Mouse (Mus musculus) mature B cell (primary cell): Measurements from ENCODE around the gene Agl.
"Not testable (repeated sequence)": the region's sequence is repeated elsewhere in the genome, so short reads cannot be mapped to it uniquely, and the experiment has no call there.

ENCODE experiments used
- in situ Hi-C: fragments of 300-500 bp; cut with MboI; formaldehyde crosslinking; loops from 2 replicates; pipeline ENCODE4 v1.14.3; 2019

Agl gene

GRCm38 (mm10) chr3:116748391-116749170 is 59.4 kb downstream of the Agl start:
- in situ Hi-C loops: no loop called here

- in situ Hi-C loops: not testable (repeated sequence)
These were observed 60.3 kb downstream of the Agl start for GRCm38 (mm10) chr3:116747648-116748047.

DNA sequence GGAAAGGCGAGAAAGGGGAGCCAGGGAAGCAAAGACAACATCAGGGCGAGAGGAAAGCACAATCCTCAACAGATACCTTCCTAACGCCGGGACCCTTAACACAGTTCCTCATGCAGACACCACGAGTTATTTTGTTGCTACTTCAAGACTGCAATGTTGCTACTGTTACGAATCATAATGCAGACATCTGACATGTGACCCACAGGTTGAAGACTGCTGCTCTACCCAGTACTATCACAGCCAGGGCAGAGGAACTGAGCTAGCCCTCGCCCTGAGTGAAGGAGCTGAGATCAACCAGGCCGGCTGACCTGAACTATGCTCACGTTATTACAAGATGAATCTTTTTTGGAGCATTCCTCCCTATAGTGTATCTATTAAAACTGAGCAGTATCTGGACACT is 67.0 kb downstream of the Agl start:
- in situ Hi-C loops: no loop called here

GRCm38 (mm10) chr3:116740106-116740505 is 67.9 kb downstream of the Agl start:
- in situ Hi-C loops: no loop called here

DNA sequence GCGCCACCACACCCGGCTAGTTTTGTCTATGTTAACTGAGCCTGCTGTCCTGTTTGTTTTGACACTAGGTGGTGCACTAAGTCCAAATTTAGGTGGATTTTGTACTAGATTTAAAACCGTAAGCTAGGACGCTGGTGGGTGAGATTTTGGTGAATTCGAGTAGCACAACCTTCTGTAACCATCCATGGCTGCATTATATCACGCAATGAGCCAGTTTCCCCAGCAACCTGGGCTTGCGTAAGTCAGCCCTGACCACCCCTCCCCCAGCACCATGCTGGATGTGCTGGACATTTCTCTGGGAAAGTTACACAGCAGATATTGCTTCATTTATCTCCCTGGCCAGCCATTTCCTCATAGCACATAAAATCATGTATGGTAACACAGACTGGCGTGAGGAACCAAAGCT is 70.6 kb downstream of the Agl start:
- in situ Hi-C loops: no loop called here

DNA sequence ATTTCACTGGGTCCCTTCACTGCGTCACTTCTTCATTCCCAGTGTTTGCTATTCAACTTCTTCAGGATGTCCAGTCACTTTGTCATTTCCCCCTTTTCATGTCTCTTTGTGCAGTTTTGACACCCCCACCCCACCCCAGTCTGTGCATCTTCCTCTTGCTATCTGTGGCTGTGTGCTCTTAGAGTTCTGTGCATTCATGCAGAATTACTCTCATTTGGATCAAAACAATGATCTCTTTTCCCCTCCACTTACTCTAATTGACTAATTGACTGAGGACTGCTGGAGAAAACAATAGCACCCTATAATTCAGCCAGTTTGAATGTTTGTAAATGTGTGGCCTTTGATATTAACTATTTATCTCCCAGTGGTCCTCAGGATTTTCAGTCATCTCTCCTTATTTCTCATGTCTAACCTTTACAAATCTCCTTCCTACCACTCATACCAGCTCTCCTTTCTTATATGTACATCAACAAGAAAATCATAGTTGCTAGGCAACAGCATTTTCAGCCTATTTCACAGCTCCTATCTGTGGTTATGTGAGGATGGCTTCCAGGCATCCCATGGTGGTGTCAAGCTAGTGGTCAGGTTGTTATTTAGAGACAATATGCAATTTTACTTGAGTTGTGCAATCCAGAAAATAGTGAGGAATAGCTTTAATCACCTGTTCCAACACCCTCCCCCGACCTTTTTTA is 78.3 kb downstream of the Agl start:
- in situ Hi-C loops: no loop called here

GRCm38 (mm10) chr3:116726807-116727206 is 81.2 kb downstream of the Agl start:
- in situ Hi-C loops: no loop called here

GRCm38 (mm10) chr3:116723496-116724481 is 84.2 kb downstream of the Agl start:
- in situ Hi-C loops: no loop called here

- in situ Hi-C loops: no loop called here
These were observed 85.0 kb downstream of the Agl start for GRCm38 (mm10) chr3:116722980-116723379.

- in situ Hi-C loops: no loop called here
These were observed 89.0 kb downstream of the Agl start for GRCm38 (mm10) chr3:116718951-116719350.

GRCm38 (mm10) chr3:116713031-116713430 is 94.9 kb downstream of the Agl start:
- in situ Hi-C loops: no loop called here

- in situ Hi-C loops: no loop called here
These were observed 95.5 kb downstream of the Agl start, which contains the start of gene Slc35a3 for GRCm38 (mm10) chr3:116712436-116712881. Gene Slc35a3 (minus strand): TSS chr3:116712831.

DNA sequence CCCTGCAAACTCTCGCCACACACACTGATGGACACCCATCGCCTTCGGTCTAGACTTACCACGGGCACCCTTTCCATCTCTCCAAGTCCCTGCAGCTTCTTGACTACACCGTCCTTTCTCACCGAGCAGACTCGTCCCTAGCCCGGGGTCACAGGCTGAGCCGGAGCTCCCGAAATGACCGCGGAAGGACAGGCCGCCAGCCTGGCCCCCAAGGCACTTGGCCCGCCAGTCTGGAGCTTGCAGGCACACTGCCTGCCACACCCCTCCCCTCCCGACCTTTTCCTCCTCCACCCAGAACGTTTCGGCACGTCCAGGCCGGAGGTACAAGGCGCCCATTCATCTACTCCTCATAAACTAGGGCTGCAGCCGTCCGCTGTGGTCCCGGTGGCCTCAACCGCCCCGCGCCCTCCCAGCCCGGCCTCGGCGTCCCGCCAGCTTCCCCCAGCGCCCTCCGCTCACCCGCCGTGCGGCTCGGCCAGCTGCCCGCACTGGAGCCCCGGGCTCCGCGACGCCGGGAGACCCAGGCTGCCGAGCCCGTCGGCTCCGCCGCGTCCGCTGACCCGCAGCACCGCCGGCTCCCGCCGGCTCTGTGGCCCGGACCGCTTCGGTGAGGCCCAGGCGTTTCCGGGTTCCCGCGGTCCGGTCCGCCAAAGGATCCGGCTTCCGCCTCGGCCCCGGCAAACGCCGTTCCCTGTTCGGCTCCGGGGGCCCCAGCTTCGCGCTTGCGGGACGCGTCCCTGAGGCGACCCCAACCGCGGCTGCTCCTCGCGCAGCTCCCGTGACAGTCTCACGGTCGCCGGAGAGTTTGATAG is 96.1 kb downstream of the Agl start:
- in situ Hi-C loops: no loop called here

GRCm38 (mm10) chr3:116710941-116711340 is 97.0 kb downstream of the Agl start:
- in situ Hi-C loops: no loop called here

- in situ Hi-C loops: no loop called here
These were observed 102.2 kb downstream of the Agl start for GRCm38 (mm10) chr3:116705637-116706204.

GRCm38 (mm10) chr3:116703835-116704234 is 104.1 kb downstream of the Agl start:
- in situ Hi-C loops: no loop called here

DNA sequence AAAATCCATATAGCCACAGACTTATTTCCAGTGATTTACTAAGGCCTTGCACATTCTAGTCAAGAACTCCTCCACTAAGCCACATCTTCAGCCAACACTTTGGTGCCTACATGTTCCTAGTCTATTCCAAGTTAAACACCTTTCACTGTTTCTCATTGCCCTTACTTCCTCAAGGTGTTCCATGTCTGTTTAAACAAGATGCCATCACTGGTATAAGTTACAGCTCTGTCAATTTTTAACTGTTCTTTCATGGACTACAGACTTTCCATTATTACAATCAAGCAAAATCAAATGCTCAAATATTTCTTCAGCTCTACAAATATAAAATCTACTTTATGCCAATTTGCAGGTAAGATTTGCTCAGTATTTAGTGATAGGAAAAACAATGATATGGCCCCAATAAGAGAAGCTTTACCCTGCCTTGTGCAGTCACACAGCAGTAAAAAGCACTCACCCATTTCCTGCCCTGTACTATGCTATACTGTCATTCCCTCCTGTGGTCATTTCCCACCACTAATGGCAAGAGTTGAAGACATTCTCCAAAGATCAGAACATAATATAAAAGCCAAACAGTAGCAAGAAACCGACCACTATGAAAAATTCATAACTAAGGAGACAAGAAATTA is 105.2 kb downstream of the Agl start:
- in situ Hi-C loops: no loop called here

DNA sequence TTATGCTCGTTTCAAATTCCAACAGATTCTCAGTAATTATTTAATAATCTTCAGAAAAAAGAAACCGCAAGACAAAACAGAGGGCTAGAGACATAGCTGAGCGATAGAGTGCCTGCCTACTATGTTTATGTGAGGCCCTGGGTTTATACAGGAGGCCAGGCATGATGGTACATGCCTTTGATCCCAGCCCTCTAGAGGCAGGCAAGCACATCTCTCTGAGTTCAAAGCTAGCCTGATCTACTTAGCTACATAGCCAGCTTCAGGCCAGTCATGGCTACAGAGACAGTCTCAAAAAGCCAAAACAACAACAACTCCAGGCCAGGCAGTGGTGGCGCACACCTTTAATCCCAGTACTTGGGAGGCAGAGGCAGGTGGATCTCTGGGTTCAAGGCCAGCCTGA is 106.4 kb downstream of the Agl start:
- in situ Hi-C loops: no loop called here

DNA sequence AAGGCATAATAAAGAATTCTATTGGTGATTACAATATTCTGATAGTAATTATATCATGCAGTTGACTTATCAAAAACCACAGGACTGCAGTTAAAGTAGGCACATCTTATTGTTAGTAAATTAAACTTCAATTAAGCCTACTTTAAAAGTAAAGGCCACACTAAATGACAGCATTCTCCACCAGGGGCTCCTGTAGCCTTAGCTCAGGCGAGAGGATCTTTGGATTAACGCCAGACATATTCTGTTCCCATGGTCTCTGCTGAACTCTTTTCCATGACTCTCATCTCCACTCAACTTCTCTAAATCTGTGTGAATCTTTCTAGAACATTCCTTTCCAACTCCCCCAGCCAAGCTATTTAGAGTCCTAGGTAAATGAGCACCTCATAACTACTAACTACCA is 109.2 kb downstream of the Agl start:
- in situ Hi-C loops: no loop called here

- in situ Hi-C loops: no loop called here
These were observed 112.3 kb downstream of the Agl start for GRCm38 (mm10) chr3:116695666-116695985.
